Mouse (Mus musculus) G1E (cell line): ENCODE results near the gene Agap1. TPM values are rescaled to one million over a fixed set of nuclear protein-coding genes. Genes with fewer than 3 reads are reported as not detected.

Source experiments
- ATAC-seq: 2 replicates; pipeline ENCODE4 v1.8.0; 2016; ENCODE audit warnings: mild to moderate bottlenecking; ENCODE audit not compliant: insufficient number of reproducible peaks, poor library complexity, low FRiP score, severe bottlenecking; ENCODE audit errors: extremely low read depth
- DNase-seq: peaks from one replicate; pipeline ENCODE4 v3.0.0; 2012; ENCODE audit warnings: low spot score
- H3K27me3 ChIP-seq: 2 replicates; pipeline ENCODE4 v1.6.1; 2012; ENCODE audit warnings: mild to moderate bottlenecking, low read length, inconsistent platforms; ENCODE audit not compliant: insufficient read depth
- H3K36me3 ChIP-seq: replicated peaks from 2 replicates; pipeline ENCODE3; 2012; ENCODE audit warnings: mild to moderate bottlenecking, inconsistent platforms
- H3K4me1 ChIP-seq: 2 replicates; pipeline ENCODE4 v1.6.1; 2012; ENCODE audit warnings: low read depth, low read length, inconsistent platforms, mixed read lengths; ENCODE audit not compliant: insufficient read depth
- H3K4me3 ChIP-seq: 2 replicates; pipeline ENCODE4 v1.5.1; 2012; ENCODE audit warnings: low read depth, mild to moderate bottlenecking, inconsistent platforms, low read length, moderate library complexity, mixed read lengths
- H3K9me3 ChIP-seq: replicated peaks from 2 replicates; pipeline ENCODE4 v1.6.1; 2012; ENCODE audit warnings: inconsistent platforms
- CTCF ChIP-seq: IDR thresholded peaks from 2 replicates; pipeline ENCODE4 v1.5.1; 2012; ENCODE audit warnings: low read depth, low read length, inconsistent platforms, mixed read lengths
- GATA1 ChIP-seq: IDR thresholded peaks from 2 replicates; pipeline ENCODE4 v1.6.1; 2012; ENCODE audit warnings: borderline replicate concordance, low read length, inconsistent platforms, mixed read lengths
- GATA2 ChIP-seq: IDR thresholded peaks from 2 replicates; pipeline ENCODE4 v1.6.1; 2012; ENCODE audit warnings: low read depth, low read length, inconsistent platforms, borderline replicate concordance
- POLR2AphosphoS5 ChIP-seq: IDR thresholded peaks from 2 replicates; pipeline ENCODE4 v1.6.1; 2012; ENCODE audit warnings: low read depth, low read length, inconsistent platforms; ENCODE audit not compliant: insufficient replicate concordance
- TAL1 ChIP-seq: conservative IDR thresholded peaks from 2 replicates; pipeline ENCODE4 v1.6.1; 2012; ENCODE audit warnings: low read depth, low read length, inconsistent platforms, mixed read lengths
- polyA plus RNA-seq: library from polyadenylated mRNA; stranded (reverse); fragments of >175 nt; gene quantifications from 2 replicates; pipeline ENCODE4 v1.2.3, GENCODE M21; 2012
- total RNA-seq, 2 experiments: library from RNA; stranded (forward) in 1 of 2; stranded (reverse) in 1 of 2; fragments of 200-1000 nt in 1 of 2; fragments of >200 nt in 1 of 2; fragmentation: Nextera tagmentation in 1 of 2; gene quantifications; 2 replicates each; pipeline ENCODE4 v1.2.3; 2014 to 2017

Agap1 gene
- total and polyA plus RNA-seq, 3 experiments, result 0.01 to 0.45 (median 0.16) TPM

- DNase-seq (no peak), ATAC-seq (no peak)
- no peaks in the 10 kb centered on the region for H3K27me3 ChIP-seq
- H3K4me3 ChIP-seq, result no peak overlapping the region
- no peak for TF ChIP-seq GATA2
- TF ChIP-seq CTCF, result no peak
- no peak for TF ChIP-seq GATA1
- TF ChIP-seq POLR2AphosphoS5, result no peak
- TF ChIP-seq TAL1, result no peak
- H3K36me3 ChIP-seq, result no peaks in the 10 kb centered on the region
- peaks cover 63% of the 10 kb centered on the region for H3K9me3 ChIP-seq
- no peaks in the 10 kb centered on the region for H3K4me1 ChIP-seq
Measured at GRCm38 (mm10) chr1:89913611-89914010, 459.0 kb downstream of the Agap1 start.

- H3K9me3 ChIP-seq, result peaks cover 69% of the 10 kb centered on the region
- TF ChIP-seq GATA2 (no peak), CTCF (no peak), GATA1 (no peak), TAL1 (no peak), POLR2AphosphoS5 (no peak)
- no peaks in the 10 kb centered on the region for H3K4me1 ChIP-seq
Measured at GRCm38 (mm10) chr1:89918111-89918510, 463.5 kb downstream of the Agap1 start.

GRCm38 (mm10) chr1:89919206-89919605 is 464.6 kb downstream of the Agap1 start:
- H3K4me3 ChIP-seq, result peak overlapping the region; percentile 17; the same call in 1 of the 2 replicates
- DNase-seq (no peak), ATAC-seq (no peak)
- peaks cover 74% of the 10 kb centered on the region for H3K9me3 ChIP-seq
- no peaks in the 10 kb centered on the region for H3K36me3 ChIP-seq
- no peaks in the 10 kb centered on the region for H3K27me3 ChIP-seq
- TF ChIP-seq GATA2 (no peak), CTCF (no peak), GATA1 (no peak), TAL1 (no peak), POLR2AphosphoS5 (no peak)
- no peaks in the 10 kb centered on the region for H3K4me1 ChIP-seq

More at GRCm38 (mm10) chr1:89918111-89918510, 463.5 kb downstream of the Agap1 start:
- Histone ChIP-seq H3K36me3 (no peaks in the 10 kb centered on the region), H3K27me3 (no peaks in the 10 kb centered on the region), H3K4me3 (no peak overlapping the region)
- DNase-seq (no peak), ATAC-seq (no peak)

- no peak for ATAC-seq
- no peak overlapping the region for H3K4me3 ChIP-seq
- no peaks in the 10 kb centered on the region for H3K4me1 ChIP-seq
- no peak for DNase-seq
- peaks cover 97% of the 10 kb centered on the region for H3K9me3 ChIP-seq
- H3K36me3 ChIP-seq, result no peaks in the 10 kb centered on the region
- H3K27me3 ChIP-seq, result no peaks in the 10 kb centered on the region
- no peak for TF ChIP-seq GATA1
- TF ChIP-seq GATA2, result no peak
- TF ChIP-seq TAL1, result no peak
- TF ChIP-seq CTCF, result no peak
- TF ChIP-seq POLR2AphosphoS5, result no peak
Measured at GRCm38 (mm10) chr1:89921806-89922205, 467.2 kb downstream of the Agap1 start.

GRCm38 (mm10) chr1:89922282-89922681 is 467.7 kb downstream of the Agap1 start:
- peaks cover 97% of the 10 kb centered on the region for H3K9me3 ChIP-seq
- H3K36me3 ChIP-seq, result no peaks in the 10 kb centered on the region
- no peak for TF ChIP-seq POLR2AphosphoS5
- no peak for TF ChIP-seq TAL1
- no peak for TF ChIP-seq CTCF
- no peak for TF ChIP-seq GATA1
- TF ChIP-seq GATA2, result no peak
- H3K27me3 ChIP-seq, result no peaks in the 10 kb centered on the region
- H3K4me1 ChIP-seq, result no peaks in the 10 kb centered on the region
- DNase-seq (no peak), ATAC-seq (no peak)
- no peak overlapping the region for H3K4me3 ChIP-seq

- Histone ChIP-seq H3K9me3 (peaks cover 96% of the 10 kb centered on the region), H3K36me3 (no peaks in the 10 kb centered on the region), H3K27me3 (no peaks in the 10 kb centered on the region), H3K4me1 (no peaks in the 10 kb centered on the region), H3K4me3 (no peak overlapping the region)
- no peak for TF ChIP-seq GATA1
- TF ChIP-seq POLR2AphosphoS5, result no peak
- TF ChIP-seq GATA2, result no peak
- no peak for TF ChIP-seq TAL1
- no peak for TF ChIP-seq CTCF
- ATAC-seq (no peak), DNase-seq (no peak)
Measured at GRCm38 (mm10) chr1:89922883-89923641, 468.5 kb downstream of the Agap1 start.
